19 mouse cellular contexts compared by ENCODE assay signal in the genomic region with DNA sequence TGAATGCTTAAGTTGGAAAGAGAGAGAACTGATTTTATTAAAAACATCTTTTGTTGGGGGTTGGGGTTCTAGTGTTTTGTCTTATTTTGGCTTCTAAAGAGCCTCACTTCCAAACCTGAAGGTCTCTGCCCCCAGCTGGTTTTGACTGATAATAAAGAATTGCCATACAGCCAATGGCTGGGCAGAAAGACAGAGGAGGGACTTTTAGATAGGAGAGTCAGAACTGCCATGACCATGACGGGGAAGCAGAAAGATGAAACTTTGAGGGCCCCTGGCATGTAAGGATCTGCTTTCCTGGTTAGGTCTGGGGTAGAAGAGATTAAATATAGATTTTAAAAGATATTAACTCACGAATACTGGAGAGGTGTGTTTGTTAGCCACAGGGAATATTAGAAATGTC.
"Had no signal": no experiment of that assay in that cellular context is flagged by ENCODE, and none has a peak within 500 bp of the region (broad histone marks: within the 10 kb centered on the region; RNA-seq: fewer than 3 reads in every experiment).

No protein-coding gene starts in this region.

- H3K9me3 ChIP-seq: limb, embryonic 12.5 days; limb, embryonic 15.5 days; midbrain, embryonic 12.5 days; midbrain, embryonic 15.5 days; neural tube, embryonic 12.5 days; neural tube, embryonic 15.5 days had no signal

- H3K27me3 ChIP-seq: limb, embryonic 12.5 days; limb, embryonic 15.5 days; midbrain, embryonic 12.5 days; midbrain, embryonic 15.5 days; neural tube, embryonic 12.5 days; neural tube, embryonic 15.5 days had no signal

- DNase-seq: kidney, adult 18-20 months; kidney, adult 9 months; kidney, postnatal 14 days; left cerebral cortex, postnatal 4 days; right cerebral cortex, adult 18-20 months; right cerebral cortex, postnatal 14 days; right cerebral cortex, postnatal 4 days; thymus, adult 2 months; thymus, postnatal 36 days had no signal

- ATAC-seq: lung, postnatal 0 days; midbrain, embryonic 15.5 days had no signal

- H3K9ac ChIP-seq: limb, embryonic 12.5 days; limb, embryonic 15.5 days; lung, embryonic 14.5 days; midbrain, embryonic 12.5 days; midbrain, embryonic 15.5 days; neural tube, embryonic 12.5 days; neural tube, embryonic 15.5 days had no signal

- H3K4me3 ChIP-seq: limb, embryonic 12.5 days; limb, embryonic 15.5 days; midbrain, embryonic 12.5 days; midbrain, embryonic 15.5 days; neural tube, embryonic 12.5 days; neural tube, embryonic 15.5 days had no signal

- H3K4me1 ChIP-seq: limb, embryonic 15.5 days; midbrain, embryonic 12.5 days had no signal

- H3K4me2 ChIP-seq: limb, embryonic 12.5 days; limb, embryonic 15.5 days; lung, embryonic 14.5 days; midbrain, embryonic 12.5 days; midbrain, embryonic 15.5 days; neural tube, embryonic 12.5 days; neural tube, embryonic 15.5 days had no signal

- H3K36me3 ChIP-seq: limb, embryonic 12.5 days; limb, embryonic 15.5 days; midbrain, embryonic 12.5 days; midbrain, embryonic 15.5 days; neural tube, embryonic 12.5 days; neural tube, embryonic 15.5 days had no signal

- H3K27ac ChIP-seq: limb, embryonic 12.5 days; limb, embryonic 15.5 days; macrophage; midbrain, embryonic 12.5 days; midbrain, embryonic 15.5 days; neural tube, embryonic 12.5 days; neural tube, embryonic 15.5 days; stomach, postnatal 0 days had no signal
